Mouse (Mus musculus): ENCODE results near the gene Gm26938. TPM values are rescaled to one million over a fixed set of nuclear protein-coding genes. Genes with fewer than 3 reads are reported as not detected.

Gene Gm26938
- polyA plus RNA-seq, 1 experiment from 2014 or later = not detected

GRCm38 (mm10) chr5:139776966-139777365 lies 49.2 kb downstream of the Gm26938 start:
- no peak for ATAC-seq (replicated peaks; ENCODE audit: insufficient number of reproducible peaks, low FRiP score, low TSS enrichment)
- H3K27ac ChIP-seq (ENCODE audit: low read depth, low read length) = no peak overlapping the region
- WGBS (ENCODE audit: insufficient replicate concordance) = 81% methylated on average over 5 of the region's 5 CpGs
- H3K4me3 ChIP-seq (ENCODE audit: low read depth, low read length) = no peak overlapping the region
- no peak overlapping the region for H3K4me2 ChIP-seq
- peaks cover 6% of the 10 kb centered on the region; the same call in 1 of the 2 replicates for H3K36me3 ChIP-seq (ENCODE audit: control insufficient read depth, insufficient read depth, low read length)
- H3K27me3 ChIP-seq (ENCODE audit: control insufficient read depth, insufficient read depth, low read length) = no peaks in the 10 kb centered on the region
- H3K4me1 ChIP-seq (ENCODE audit: control insufficient read depth, insufficient read depth, low read length) = peaks cover 7% of the 10 kb centered on the region
- H3K9me3 ChIP-seq (replicated peaks; ENCODE audit: control insufficient read depth, low read length) = no peaks in the 10 kb centered on the region
- 0 out of 2 replicates have a peak overlapping the region, but pooled peaks have one; percentile 22 for H3K9ac ChIP-seq (ENCODE audit: low read depth, low read length)

GRCm38 (mm10) chr5:139775216-139775926 lies 50.8 kb downstream of the Gm26938 start, which contains the start of gene Ints1:
Gene Ints1 (minus strand): TSS chr5:139775674.
- peak within 1 kb of the TSS; percentile 15; the same call in 1 of the 2 replicates for H3K27ac ChIP-seq (ENCODE audit: low read depth, low read length)
- peak; percentile 80 for ATAC-seq (replicated peaks; ENCODE audit: insufficient number of reproducible peaks, low FRiP score, low TSS enrichment)
- H3K36me3 ChIP-seq (ENCODE audit: control insufficient read depth, insufficient read depth, low read length) = peaks cover 22% of the 10 kb centered on the region
- H3K4me1 ChIP-seq (ENCODE audit: control insufficient read depth, insufficient read depth, low read length) = peaks cover 7% of the 10 kb centered on the region
- no peaks in the 10 kb centered on the region for H3K27me3 ChIP-seq (ENCODE audit: control insufficient read depth, insufficient read depth, low read length)
- H3K9ac ChIP-seq (ENCODE audit: low read depth, low read length) = peak within 1 kb of the TSS; percentile 87
- no peaks in the 10 kb centered on the region for H3K9me3 ChIP-seq (replicated peaks; ENCODE audit: control insufficient read depth, low read length)
- under 1% methylated on average over 53 of the region's 55 CpGs for WGBS (ENCODE audit: insufficient replicate concordance)
- H3K4me3 ChIP-seq (ENCODE audit: low read depth, low read length) = peak within 1 kb of the TSS; percentile 98
- H3K4me2 ChIP-seq = peak within 1 kb of the TSS; percentile 97

- H3K4me2 ChIP-seq = no peak overlapping the region
- 90% methylated on average over 8 of the region's 8 CpGs for WGBS (ENCODE audit: insufficient replicate concordance)
- H3K4me3 ChIP-seq (ENCODE audit: low read depth, low read length) = no peak overlapping the region
- ATAC-seq (replicated peaks; ENCODE audit: insufficient number of reproducible peaks, low FRiP score, low TSS enrichment) = no peak
- no peak overlapping the region for H3K9ac ChIP-seq (ENCODE audit: low read depth, low read length)
- no peaks in the 10 kb centered on the region for H3K4me1 ChIP-seq (ENCODE audit: control insufficient read depth, insufficient read depth, low read length)
- no peak overlapping the region for H3K27ac ChIP-seq (ENCODE audit: low read depth, low read length)
- no peaks in the 10 kb centered on the region for H3K27me3 ChIP-seq (ENCODE audit: control insufficient read depth, insufficient read depth, low read length)
- no peaks in the 10 kb centered on the region for H3K9me3 ChIP-seq (replicated peaks; ENCODE audit: control insufficient read depth, low read length)
- peaks cover 66% of the 10 kb centered on the region for H3K36me3 ChIP-seq (ENCODE audit: control insufficient read depth, insufficient read depth, low read length)
Measured at GRCm38 (mm10) chr5:139768216-139768615, 58.0 kb downstream of the Gm26938 start.

GRCm38 (mm10) chr5:139764296-139764695 lies 61.9 kb downstream of the Gm26938 start:
- H3K4me3 ChIP-seq (ENCODE audit: low read depth, low read length) = no peak overlapping the region
- H3K9me3 ChIP-seq (replicated peaks; ENCODE audit: control insufficient read depth, low read length) = no peaks in the 10 kb centered on the region
- no peak for ATAC-seq (replicated peaks; ENCODE audit: insufficient number of reproducible peaks, low FRiP score, low TSS enrichment)
- peaks cover 63% of the 10 kb centered on the region for H3K36me3 ChIP-seq (ENCODE audit: control insufficient read depth, insufficient read depth, low read length)
- no peak overlapping the region for H3K9ac ChIP-seq (ENCODE audit: low read depth, low read length)
- H3K4me1 ChIP-seq (ENCODE audit: control insufficient read depth, insufficient read depth, low read length) = no peaks in the 10 kb centered on the region
- H3K27ac ChIP-seq (ENCODE audit: low read depth, low read length) = no peak overlapping the region
- no peak overlapping the region for H3K4me2 ChIP-seq
- 75% methylated on average over 11 of the region's 11 CpGs for WGBS (ENCODE audit: insufficient replicate concordance)
- no peaks in the 10 kb centered on the region for H3K27me3 ChIP-seq (ENCODE audit: control insufficient read depth, insufficient read depth, low read length)

- no peaks in the 10 kb centered on the region for H3K27me3 ChIP-seq (ENCODE audit: control insufficient read depth, insufficient read depth, low read length)
- no peaks in the 10 kb centered on the region for H3K4me1 ChIP-seq (ENCODE audit: control insufficient read depth, insufficient read depth, low read length)
- no peak for ATAC-seq (replicated peaks; ENCODE audit: insufficient number of reproducible peaks, low FRiP score, low TSS enrichment)
- 88% methylated on average over 16 of the region's 16 CpGs for WGBS (ENCODE audit: insufficient replicate concordance)
- H3K4me2 ChIP-seq = no peak overlapping the region
- no peaks in the 10 kb centered on the region for H3K9me3 ChIP-seq (replicated peaks; ENCODE audit: control insufficient read depth, low read length)
- H3K27ac ChIP-seq (ENCODE audit: low read depth, low read length) = no peak overlapping the region
- H3K9ac ChIP-seq (ENCODE audit: low read depth, low read length) = no peak overlapping the region
- H3K36me3 ChIP-seq (ENCODE audit: control insufficient read depth, insufficient read depth, low read length) = peaks cover 49% of the 10 kb centered on the region
- no peak overlapping the region for H3K4me3 ChIP-seq (ENCODE audit: low read depth, low read length)
Measured at GRCm38 (mm10) chr5:139758096-139758495, 68.1 kb downstream of the Gm26938 start.

Small RNAs within 50 kb of the gene (microRNA-seq; reads per million reads assigned to microRNA genes)
- not detected for gene Mir7037 (ENCODE audit: borderline number of aligned reads)

Other genes starting within 250 kb of the Gm26938 start
- gene Micall2, start 90.1 kb downstream of the Gm26938 start, polyA plus RNA-seq (2014; fragmentation: Nextera tagmentation; extraction: Ambion mirVana) = 2.4 and 3.8 TPM in 2 replicates
- gene Ints1, start 50.7 kb downstream of the Gm26938 start, polyA plus RNA-seq (2014; fragmentation: Nextera tagmentation; extraction: Ambion mirVana) = 21.4 and 26.4 TPM in 2 replicates
- 13.5 and 19.1 TPM in 2 replicates for gene Mafk, start 34.9 kb downstream of the Gm26938 start, polyA plus RNA-seq (2014; fragmentation: Nextera tagmentation; extraction: Ambion mirVana)
- 2.6 and 3.0 TPM in 2 replicates for gene Tmem184a, start 6.5 kb downstream of the Gm26938 start, polyA plus RNA-seq (2014; fragmentation: Nextera tagmentation; extraction: Ambion mirVana)
- gene Psmg3, start 478 bp upstream of the Gm26938 start, polyA plus RNA-seq (2014; fragmentation: Nextera tagmentation; extraction: Ambion mirVana) = 49.6 and 50.1 TPM in 2 replicates
- 0.13 TPM in 1 of 2 replicates, not detected in the other for gene Elfn1, start 81.5 kb upstream of the Gm26938 start, polyA plus RNA-seq (2014; fragmentation: Nextera tagmentation; extraction: Ambion mirVana)